Mouse (Mus musculus) CH12.LX (cell line): ENCODE measurements around the gene Slc38a3. TPM values are rescaled to one million over a fixed set of nuclear protein-coding genes. Genes with fewer than 3 reads are reported as not detected.

Experiments
- DNase-seq: peaks from one replicate; pipeline ENCODE4 v3.0.0-alpha.2; 2013; ENCODE audit errors: extremely low read depth
- H3K27ac ChIP-seq: 2 replicates; pipeline ENCODE4 v1.5.1; 2012; ENCODE audit warnings: low read depth, mild to moderate bottlenecking, control low read depth, moderate library complexity; ENCODE audit not compliant: insufficient read depth
- H3K27me3 ChIP-seq: replicated peaks from 2 replicates; pipeline ENCODE3; 2012; ENCODE audit warnings: inconsistent platforms
- H3K36me3 ChIP-seq, 2 experiments: replicated peaks in 1 of 2; 2 replicates each; pipeline versions ENCODE3 to v1.6.1; 2012; ENCODE audit warnings: inconsistent platforms in 1 of 2, low read length in 1 of 2, mild to moderate bottlenecking in 1 of 2, mixed read lengths in 1 of 2, moderate library complexity in 1 of 2; ENCODE audit not compliant: control insufficient read depth in 1 of 2, insufficient read depth in 1 of 2
- H3K4me1 ChIP-seq, 2 experiments: 2 replicates each; pipeline ENCODE4 v1.6.1; 2012; ENCODE audit warnings: inconsistent platforms in 1 of 2, moderate library complexity in 1 of 2; ENCODE audit not compliant: insufficient read depth in 2 of 2, control insufficient read depth in 1 of 2
- H3K4me2 ChIP-seq: 2 replicates; pipeline ENCODE4 v1.6.1; 2012; ENCODE audit warnings: low read depth, mild to moderate bottlenecking, control low read depth; ENCODE audit not compliant: poor library complexity, insufficient read depth, severe bottlenecking
- H3K4me3 ChIP-seq, 3 experiments: fragments of 150-350 bp in 1 of 3; sonication (generic) in 1 of 3; replicated peaks in 1 of 3; 2 replicates each; pipeline versions ENCODE3 to v1.5.1; 2011 to 2012; ENCODE audit warnings: low read depth in 2 of 3, low read length in 2 of 3, mild to moderate bottlenecking in 2 of 3, moderate library complexity in 2 of 3, control low read depth in 1 of 3, improper control_type of control experiment in 1 of 3, inconsistent platforms in 1 of 3, mixed read lengths in 1 of 3; ENCODE audit not compliant: poor library complexity in 1 of 3
- H3K79me2 ChIP-seq: replicated peaks from 2 replicates; pipeline ENCODE4 v1.6.1; 2012; ENCODE audit warnings: mild to moderate bottlenecking, moderate library complexity; ENCODE audit not compliant: control insufficient read depth, poor library complexity, insufficient read depth, severe bottlenecking; ENCODE audit errors: extremely low read depth
- H3K9ac ChIP-seq: 2 replicates; pipeline ENCODE4 v1.6.1; 2012; ENCODE audit warnings: low read depth, mild to moderate bottlenecking, control low read depth, moderate library complexity; ENCODE audit not compliant: insufficient read depth
- H3K9me3 ChIP-seq: replicated peaks from 2 replicates; pipeline ENCODE3; 2012; ENCODE audit warnings: low read length, inconsistent platforms, mixed read lengths
- CHD2 ChIP-seq: IDR thresholded peaks from 2 replicates; pipeline ENCODE4 v1.6.1; 2011; ENCODE audit warnings: low read length, improper control_type of control experiment
- CTCF ChIP-seq, 2 experiments: IDR thresholded peaks in 1 of 2; conservative IDR thresholded peaks in 1 of 2; 2 replicates each; pipeline ENCODE4 v1.5.1; 2011 to 2012; ENCODE audit warnings: low read depth in 2 of 2, low read length in 2 of 2, improper control_type of control experiment in 1 of 2, inconsistent platforms in 1 of 2, mild to moderate bottlenecking in 1 of 2, moderate library complexity in 1 of 2
- ELF1 ChIP-seq: IDR thresholded peaks from 2 replicates; pipeline ENCODE4 v1.6.1; 2014; ENCODE audit warnings: low read depth, mild to moderate bottlenecking, inconsistent platforms, low read length, improper control_type of control experiment
- EP300 ChIP-seq: IDR thresholded peaks from 2 replicates; pipeline ENCODE4 v1.6.1; 2011; ENCODE audit warnings: low read length, improper control_type of control experiment
- ETS1 ChIP-seq: conservative IDR thresholded peaks from 2 replicates; pipeline ENCODE4 v1.6.1; 2012; ENCODE audit warnings: low read depth, mild to moderate bottlenecking, inconsistent platforms, low read length, improper control_type of control experiment, moderate library complexity
- GABPA ChIP-seq: IDR thresholded peaks from 2 replicates; pipeline ENCODE4 v1.6.1; 2012; ENCODE audit warnings: low read depth, low read length, improper control_type of control experiment, inconsistent platforms; ENCODE audit not compliant: insufficient replicate concordance
- HCFC1 ChIP-seq: IDR thresholded peaks from 2 replicates; pipeline ENCODE4 v1.6.1; 2012; ENCODE audit warnings: low read depth, mild to moderate bottlenecking, inconsistent platforms, low read length, improper control_type of control experiment
- IRF4 ChIP-seq: IDR thresholded peaks from 2 replicates; pipeline ENCODE4 v1.6.1; 2014; ENCODE audit warnings: low read depth, mild to moderate bottlenecking, inconsistent platforms, low read length, improper control_type of control experiment
- JUN ChIP-seq: IDR thresholded peaks from 2 replicates; pipeline ENCODE4 v1.6.1; 2011; ENCODE audit warnings: low read depth, mild to moderate bottlenecking, low read length, improper control_type of control experiment, moderate library complexity; ENCODE audit not compliant: insufficient read depth
- JUND ChIP-seq: conservative IDR thresholded peaks from 2 replicates; pipeline ENCODE4 v1.6.1; 2011; ENCODE audit warnings: low read depth, low read length, improper control_type of control experiment
- KAT2A ChIP-seq: IDR thresholded peaks from 2 replicates; pipeline ENCODE4 v1.6.1; 2012; ENCODE audit warnings: low read length, improper control_type of control experiment, inconsistent platforms; ENCODE audit not compliant: insufficient replicate concordance
- MAX ChIP-seq: IDR thresholded peaks from 2 replicates; pipeline ENCODE4 v1.6.1; 2011; ENCODE audit warnings: low read length, improper control_type of control experiment
- MEF2A ChIP-seq: IDR thresholded peaks from 2 replicates; pipeline ENCODE4 v1.6.1; 2014; ENCODE audit warnings: low read depth, mild to moderate bottlenecking, inconsistent platforms, low read length, improper control_type of control experiment, borderline replicate concordance
- MXI1 ChIP-seq: IDR thresholded peaks from 2 replicates; pipeline ENCODE4 v1.6.1; 2011; ENCODE audit warnings: mild to moderate bottlenecking, low read depth, low read length, improper control_type of control experiment
- MYC ChIP-seq: IDR thresholded peaks from 2 replicates; pipeline ENCODE4 v1.6.1; 2011; ENCODE audit warnings: low read depth, mild to moderate bottlenecking, improper control_type of control experiment, low read length
- NELFE ChIP-seq: IDR thresholded peaks from 2 replicates; pipeline ENCODE4 v1.6.1; 2011; ENCODE audit warnings: low read depth, low read length, improper control_type of control experiment
- NRF1 ChIP-seq: IDR thresholded peaks from 2 replicates; pipeline ENCODE4 v1.6.1; 2014; ENCODE audit warnings: low read depth, mild to moderate bottlenecking, inconsistent platforms, low read length, improper control_type of control experiment, moderate library complexity
- PAX5 ChIP-seq: IDR thresholded peaks from 2 replicates; pipeline ENCODE4 v1.6.1; 2012; ENCODE audit warnings: low read length, inconsistent platforms, mixed read lengths
- POLR2A ChIP-seq: IDR thresholded peaks from 2 replicates; pipeline ENCODE4 v1.6.1; 2011; ENCODE audit warnings: low read depth, mild to moderate bottlenecking, improper control_type of control experiment, low read length
- POLR2AphosphoS2 ChIP-seq: IDR thresholded peaks from 2 replicates; pipeline ENCODE4 v1.6.1; 2011; ENCODE audit warnings: low read depth, low read length, improper control_type of control experiment
- RCOR1 ChIP-seq: conservative IDR thresholded peaks from 2 replicates; pipeline ENCODE4 v1.6.1; 2012; ENCODE audit warnings: low read depth, mild to moderate bottlenecking, inconsistent platforms, low read length, improper control_type of control experiment
- TBP ChIP-seq: conservative IDR thresholded peaks from 2 replicates; pipeline ENCODE4 v1.6.1; 2011; ENCODE audit warnings: low read depth, low read length, improper control_type of control experiment
- TCF12 ChIP-seq: IDR thresholded peaks from 2 replicates; pipeline ENCODE4 v1.6.1; 2014; ENCODE audit warnings: low read depth, mild to moderate bottlenecking, inconsistent platforms, low read length, improper control_type of control experiment
- UBTF ChIP-seq: IDR thresholded peaks from 2 replicates; pipeline ENCODE4 v1.6.1; 2012; ENCODE audit warnings: low read depth, mild to moderate bottlenecking, inconsistent platforms, low read length, improper control_type of control experiment, moderate library complexity
- USF1 ChIP-seq: IDR thresholded peaks from 2 replicates; pipeline ENCODE4 v1.6.1; 2014; ENCODE audit warnings: low read depth, mild to moderate bottlenecking, inconsistent platforms, low read length, improper control_type of control experiment
- USF2 ChIP-seq: conservative IDR thresholded peaks from 2 replicates; pipeline ENCODE4 v1.6.1; 2011; ENCODE audit warnings: low read depth, low read length, improper control_type of control experiment
- ZC3H11A ChIP-seq: IDR thresholded peaks from 2 replicates; pipeline ENCODE4 v1.6.1; 2012; ENCODE audit warnings: low read depth, mild to moderate bottlenecking, inconsistent platforms, low read length, improper control_type of control experiment
- ZKSCAN1 ChIP-seq: IDR thresholded peaks from 2 replicates; pipeline ENCODE4 v1.6.1; 2012; ENCODE audit warnings: low read depth, inconsistent platforms, low read length, improper control_type of control experiment, borderline replicate concordance
- ZMIZ1 ChIP-seq: IDR thresholded peaks from 2 replicates; pipeline ENCODE4 v1.6.1; 2012; ENCODE audit warnings: low read depth, mild to moderate bottlenecking, inconsistent platforms, low read length, improper control_type of control experiment
- ZNF384 ChIP-seq: IDR thresholded peaks from 2 replicates; pipeline ENCODE4 v1.6.1; 2012; ENCODE audit warnings: low read depth, low read length, improper control_type of control experiment, inconsistent platforms
- dilution Hi-C: fragments of 300-500 bp; cut with MboI; formaldehyde crosslinking; loops from 2 replicates; pipeline ENCODE4 v1.14.3; 2020; ENCODE audit warnings: low sequenced_read_pairs; ENCODE audit not compliant: extremely low pct_unique_long_range_greater_than_20kb, extremely low pct_ligation_motif_present
- in situ Hi-C: fragments of 300-500 bp; cut with MboI; formaldehyde crosslinking; loops from 3 replicates; pipeline ENCODE4 v1.14.3; 2019; ENCODE audit warnings: low sequenced_read_pairs, low pct_ligation_motif_present, low pct_unique_long_range_greater_than_20kb, mixed read lengths
- polyA plus RNA-seq: library from polyadenylated mRNA; unstranded; fragments of >175 nt; gene quantifications from 2 replicates; pipeline ENCODE4 v1.2.1, GENCODE M21; 2012; ENCODE audit warnings: low read depth; ENCODE audit not compliant: insufficient read length
- total RNA-seq, 2 experiments: library from RNA; depleted of rRNA; stranded (reverse); fragments of 300-350 nt in 1 of 2; fragments of >200 nt in 1 of 2; gene quantifications; 2 replicates each; pipeline ENCODE4 v1.2.3; 2012 to 2014

The Slc38a3 gene
- total and polyA plus RNA-seq, 3 experiments, result 0.04 TPM; not detected in 2

DNA sequence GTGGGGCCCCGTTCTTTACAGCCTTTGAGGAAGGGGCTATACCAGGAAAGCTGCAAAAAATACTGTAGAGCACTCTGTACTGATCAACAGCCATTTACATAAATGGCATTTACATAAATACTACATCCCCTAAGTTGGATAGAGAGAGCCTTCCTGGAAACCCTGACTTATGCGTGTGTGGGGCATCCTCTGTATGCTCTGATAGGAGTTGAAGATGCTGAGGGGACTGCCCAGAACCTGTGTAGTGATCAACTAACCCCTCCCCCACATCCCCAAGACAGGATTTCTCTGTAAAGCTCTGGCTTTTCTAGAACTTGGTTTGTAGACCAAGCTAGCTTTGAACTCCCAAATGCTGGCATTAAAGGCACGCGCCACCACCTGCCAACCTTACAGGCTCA lies 59.9 kb downstream of the Slc38a3 start:
- dilution Hi-C loops, result no loop called here
- Histone ChIP-seq H3K4me1 (peaks cover 32 to 71% of the 10 kb centered on the region in 2 experiments), H3K27me3 (no peaks in the 10 kb centered on the region), H3K4me3 (no peak overlapping the region), H3K27ac (peak overlapping the region; percentile 65), H3K9me3 (no peaks in the 10 kb centered on the region), H3K4me2 (peak overlapping the region; percentile 53), H3K36me3 (peaks cover 3 to 9% of the 10 kb centered on the region in 2 experiments), H3K9ac (no peak overlapping the region), H3K79me2 (no peaks in the 10 kb centered on the region)
- in situ Hi-C loops, result loop anchor here (5.0 kb wide), 1 partner anchor 33 kb away; no protein-coding TSS in a partner anchor
- peak; percentile 61 for TF ChIP-seq CHD2
- peak; percentile 12; the same call in 1 of the 2 replicates for TF ChIP-seq MXI1
- 0 out of 2 replicates have a peak, but pooled peaks have one; percentile 1 for TF ChIP-seq POLR2A
- TF ChIP-seq MEF2A, result peak; percentile 35; the same call in 1 of the 2 replicates
- TF ChIP-seq ZMIZ1, result no peak
- TF ChIP-seq ETS1, result peak; percentile 76
- TF ChIP-seq ZC3H11A, result no peak
- TF ChIP-seq TBP, result 0 out of 2 replicates have a peak, but pooled peaks have one; percentile 20
- peak; percentile 26; the same call in 1 of the 2 replicates for TF ChIP-seq IRF4
- no peak for TF ChIP-seq HCFC1
- peak; percentile 43; the same call in 1 of the 2 replicates for TF ChIP-seq ELF1
- peak; percentile 75 for DNase-seq

DNA sequence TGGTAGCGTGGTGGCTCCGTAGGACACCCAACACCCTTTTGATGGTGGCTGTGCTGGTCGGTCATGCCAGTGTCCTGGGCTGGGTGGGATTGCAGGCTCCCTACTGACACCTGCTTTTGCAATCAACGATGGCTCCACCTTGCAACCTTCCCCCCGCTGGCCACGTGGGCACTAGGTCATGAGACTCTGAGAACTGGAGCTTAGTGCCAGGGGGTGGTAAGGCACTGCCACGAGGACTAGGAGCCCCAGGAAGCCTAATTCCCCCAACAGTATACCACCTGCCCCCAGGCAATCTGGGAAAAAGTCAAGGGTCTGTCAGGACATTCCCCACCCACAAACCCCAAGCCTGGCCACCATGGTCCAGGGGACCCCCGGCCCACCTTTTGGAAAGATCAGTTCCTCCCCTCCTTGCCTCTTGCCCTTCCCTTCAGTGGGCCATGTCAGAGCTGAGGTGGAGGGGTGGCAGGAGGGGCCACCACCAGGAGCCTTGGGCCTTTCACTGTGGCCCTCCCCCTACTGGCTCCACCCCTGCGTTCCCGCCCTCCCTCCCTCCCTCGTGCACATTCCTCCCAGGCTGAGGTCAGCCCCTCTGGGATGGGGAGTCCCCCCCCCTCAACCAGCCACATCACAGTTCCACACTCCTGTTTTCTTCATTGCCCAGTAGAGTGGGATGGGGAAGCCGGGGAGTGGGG lies 60.4 kb downstream of the Slc38a3 start, which contains the start of gene Sema3b:
Sema3b (minus strand) TSS at position 489 of the 692 bp plus-strand sequence.
- no peaks in the 10 kb centered on the region for H3K79me2 ChIP-seq
- TF ChIP-seq ZNF384 (no peak), POLR2AphosphoS2 (no peak), MAX (peak; percentile 72), TCF12 (no peak; the same call in 1 of the 2 replicates), USF2 (peak; percentile 14; the same call in 1 of the 2 replicates), NELFE (no peak), RCOR1 (no peak), MYC (no peak), ZKSCAN1 (no peak), USF1 (peak; percentile 65), CHD2 (no peak), KAT2A (no peak), EP300 (no peak), MXI1 (peak; percentile 45; the same call in 1 of the 2 replicates), CTCF (conservative IDR thresholded peaks at IDR 0.05 in 1 of 2, IDR thresholded peaks at IDR 0.05 in 1 of 2; ENCODE audit: low read depth in 2 of 2, low read length in 2 of 2) (no peak), TBP (no peak), JUND (no peak), NRF1 (no peak), ZMIZ1 (no peak; the same call in 1 of the 2 replicates), ELF1 (no peak), PAX5 (no peak), JUN (no peak), GABPA (no peak), HCFC1 (no peak), UBTF (no peak), POLR2A (0 out of 2 replicates have a peak, but pooled peaks have one; percentile 5)

More for the DNA sequence above, 60.4 kb downstream of the Slc38a3 start, which contains the start of gene Sema3b:
- dilution Hi-C loops (no loop called here), in situ Hi-C loops (loop anchor here (5.0 kb wide), 1 partner anchor 33 kb away; no protein-coding TSS in a partner anchor)
- Histone ChIP-seq H3K9me3 (no peaks in the 10 kb centered on the region), H3K36me3 (peaks cover 0 to 4% of the 10 kb centered on the region in 2 experiments), H3K4me1 (peaks cover 36 to 76% of the 10 kb centered on the region in 2 experiments), H3K9ac (peak within 1 kb of the TSS; percentile 14), H3K27ac (peak within 1 kb of the TSS; percentile 65), H3K27me3 (no peaks in the 10 kb centered on the region), H3K4me2 (peak within 1 kb of the TSS; percentile 53), H3K4me3 (peak within 1 kb of the TSS; percentile 24 to 43 (median 33))
- no peak for DNase-seq
